Comparison of ENCODE assay signal across 10 mouse cellular contexts in the genomic region with DNA sequence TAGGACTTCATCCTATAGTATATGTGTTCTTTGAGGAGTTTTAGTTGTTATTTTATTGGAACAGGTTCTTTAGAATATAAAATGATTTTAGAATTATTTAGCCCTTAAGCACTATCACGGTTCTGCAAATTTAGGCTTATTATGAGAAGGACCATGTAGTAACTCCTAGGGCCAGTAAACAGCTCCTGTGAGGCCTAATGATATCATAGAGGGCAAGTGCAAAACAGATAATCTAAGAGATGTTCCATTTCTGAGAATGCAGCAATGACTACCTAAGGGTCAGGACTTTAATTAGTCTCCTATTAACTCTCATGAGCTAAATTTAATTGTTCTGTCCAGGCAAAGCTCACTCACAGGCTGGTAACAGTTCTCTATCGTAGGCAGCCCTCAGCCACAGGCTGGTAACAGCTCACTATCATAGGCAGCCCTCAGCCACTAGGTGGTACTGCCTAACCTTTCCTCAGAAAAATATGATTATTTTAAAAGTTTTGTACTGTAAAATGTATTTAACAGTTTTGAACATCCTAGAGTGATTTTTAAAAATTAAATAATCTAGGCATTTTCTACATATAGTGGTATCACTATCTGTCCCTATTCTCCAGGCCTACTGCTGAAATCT.
DNase-seq lines count a peak whose midpoint lies in the region; ATAC-seq and TF ChIP-seq lines count a peak whose summit lies in the region.
"Had no signal": no experiment of that assay in that cellular context is flagged by ENCODE, and none has a peak within 500 bp of the region (broad histone marks: within the 10 kb centered on the region; RNA-seq: fewer than 3 reads in every experiment).

No protein-coding gene starts in this region.

- dilution Hi-C loops in CH12.LX (cut with MboI; ENCODE audit: extremely low pct_ligation_motif_present, extremely low pct_unique_long_range_greater_than_20kb, low sequenced_read_pairs), result no loop called here

- TF ChIP-seq RAD21 in CH12.LX (IDR thresholded peaks at IDR 0.05; ENCODE audit: low read depth, low read length), result peak; percentile 62

- H3K27me3 ChIP-seq in kidney, postnatal 0 days (ENCODE audit: insufficient read depth, low read length), result no peaks in the 10 kb centered on the region
- H3K27me3 ChIP-seq in CH12.LX (replicated peaks), result no peaks in the 10 kb centered on the region
- no peaks in the 10 kb centered on the region for H3K27me3 ChIP-seq in limb, embryonic 12.5 days
- H3K27me3 ChIP-seq: lung, embryonic 15.5 days had no signal

- H3K9ac ChIP-seq in kidney, postnatal 0 days (ENCODE audit: low read depth, low read length), result no peak overlapping the region
- H3K9ac ChIP-seq in CH12.LX (ENCODE audit: insufficient read depth, low read depth), result no peak overlapping the region
- H3K9ac ChIP-seq in limb, embryonic 12.5 days (replicated peaks), result no peak overlapping the region
- H3K9ac ChIP-seq: lung, embryonic 15.5 days had no signal

- TF ChIP-seq EP300 in CH12.LX (IDR thresholded peaks at IDR 0.05; ENCODE audit: low read length), result no peak

- H3K4me1 ChIP-seq in kidney, postnatal 0 days (replicated peaks; ENCODE audit: insufficient read depth, low read length), result no peaks in the 10 kb centered on the region
- H3K4me1 ChIP-seq in CH12.LX (ENCODE audit: control insufficient read depth in 1 of 2, insufficient read depth in 2 of 2), result no peaks in the 10 kb centered on the region
- H3K4me1 ChIP-seq in limb, embryonic 12.5 days (replicated peaks), result peaks cover 3% of the 10 kb centered on the region
- H3K4me1 ChIP-seq: lung, embryonic 15.5 days had no signal

- peak; percentile 53 for DNase-seq in kidney, postnatal 0 days (ENCODE audit: low spot score)
- DNase-seq in kidney, adult 8-10 months, result no peak
- DNase-seq in CH12.LX (ENCODE audit: extremely low read depth) (no peak), liver (no peak)
- peak; percentile 42 for DNase-seq in brain, adult 2 months (ENCODE audit: low read depth, low spot score)
- no peak for DNase-seq in urinary bladder, adult 2 months (ENCODE audit: low spot score)
- no peak for DNase-seq in thymus, postnatal 14 days
- DNase-seq: spleen, adult 18-20 months had no signal

- no peak overlapping the region for H3K4me2 ChIP-seq in kidney, postnatal 0 days (ENCODE audit: low read length)
- H3K4me2 ChIP-seq in CH12.LX (ENCODE audit: insufficient read depth, low read depth, poor library complexity, severe bottlenecking), result no peak overlapping the region
- no peak overlapping the region for H3K4me2 ChIP-seq in limb, embryonic 12.5 days
- H3K4me2 ChIP-seq: lung, embryonic 15.5 days had no signal

- in situ Hi-C loops in CH12.LX (cut with MboI; ENCODE audit: low pct_ligation_motif_present, low pct_unique_long_range_greater_than_20kb, low sequenced_read_pairs), result loop anchor here (25.0 kb wide), 1 partner anchor 1073 kb away; no protein-coding TSS in a partner anchor

- H3K79me2 ChIP-seq in CH12.LX (replicated peaks; ENCODE audit: control insufficient read depth, extremely low read depth, insufficient read depth, poor library complexity, severe bottlenecking), result no peaks in the 10 kb centered on the region

- peak; percentile 67 for TF ChIP-seq CTCF in kidney, postnatal 0 days (IDR thresholded peaks at IDR 0.05; ENCODE audit: low read depth)
- TF ChIP-seq CTCF in CH12.LX (conservative IDR thresholded peaks at IDR 0.05 in 1 of 2, IDR thresholded peaks at IDR 0.05 in 1 of 2; ENCODE audit: low read depth in 2 of 2, low read length in 2 of 2), result peak in 1 of 2 experiments; percentile 58; a peak in 2 of 4 replicates

- no peak overlapping the region for H3K27ac ChIP-seq in kidney, postnatal 0 days
- no peak overlapping the region for H3K27ac ChIP-seq in CH12.LX (ENCODE audit: insufficient read depth, low read depth)
- no peak overlapping the region for H3K27ac ChIP-seq in limb, embryonic 12.5 days
- H3K27ac ChIP-seq: lung, embryonic 15.5 days had no signal

- 64% methylated on average over 2 of the region's 2 CpGs for WGBS in kidney, postnatal 0 days
- 36% methylated on average over 2 of the region's 2 CpGs for WGBS in limb, embryonic 12.5 days

- no peak; the same call in 1 of the 2 replicates for ATAC-seq in kidney, postnatal 0 days (replicated peaks; ENCODE audit: low FRiP score, low read depth)
- peak; percentile 81; the same call in 1 of the 2 replicates for ATAC-seq in limb, embryonic 12.5 days (ENCODE audit: insufficient number of reproducible peaks, insufficient read depth, low FRiP score, low TSS enrichment, low read depth)

- H3K9me3 ChIP-seq in kidney, postnatal 0 days (replicated peaks; ENCODE audit: low read length), result no peaks in the 10 kb centered on the region
- peaks cover 25% of the 10 kb centered on the region for H3K9me3 ChIP-seq in CH12.LX (replicated peaks; ENCODE audit: low read length)
- no peaks in the 10 kb centered on the region for H3K9me3 ChIP-seq in limb, embryonic 12.5 days
- H3K9me3 ChIP-seq: lung, embryonic 15.5 days had no signal

- no peaks in the 10 kb centered on the region for H3K36me3 ChIP-seq in kidney, postnatal 0 days (ENCODE audit: insufficient read depth, low read length)
- H3K36me3 ChIP-seq in CH12.LX (replicated peaks in 1 of 2; ENCODE audit: control insufficient read depth in 1 of 2, insufficient read depth in 1 of 2, low read length in 1 of 2), result no peaks in the 10 kb centered on the region
- H3K36me3 ChIP-seq in limb, embryonic 12.5 days, result no peaks in the 10 kb centered on the region
- H3K36me3 ChIP-seq: lung, embryonic 15.5 days had no signal

- TF ChIP-seq POLR2A in CH12.LX (IDR thresholded peaks at IDR 0.05; ENCODE audit: low read depth, low read length), result no peak

- no peak overlapping the region for H3K4me3 ChIP-seq in kidney, postnatal 0 days (replicated peaks; ENCODE audit: low read depth, low read length)
- no peak overlapping the region for H3K4me3 ChIP-seq in CH12.LX (replicated peaks in 1 of 3; ENCODE audit: low read depth in 2 of 3, low read length in 2 of 3, poor library complexity in 1 of 3)
- H3K4me3 ChIP-seq in limb, embryonic 12.5 days (replicated peaks), result no peak overlapping the region
- H3K4me3 ChIP-seq: lung, embryonic 15.5 days had no signal

TF ChIP-seq in CH12.LX, 34 proteins besides CTCF, POLR2A, EP300 and RAD21:
- TF ChIP-seq GABPA (IDR thresholded peaks at IDR 0.05; ENCODE audit: insufficient replicate concordance, low read depth, low read length) (no peak), SMC3 (IDR thresholded peaks at IDR 0.05; ENCODE audit: low read depth, low read length) (peak; percentile 54), TCF12 (IDR thresholded peaks at IDR 0.05; ENCODE audit: low read depth, low read length) (no peak)

Comparison
In these comparisons a context has a peak if more than half of its experiments do, and no peak if none do; other contexts are left out.
1. DNase-seq: peak in kidney, postnatal 0 days (single experiment) and brain, adult 2 months (single experiment); none in kidney, adult 8-10 months (0 of 2), CH12.LX (single experiment), urinary bladder, adult 2 months (single experiment), thymus, postnatal 14 days (single experiment) and liver (single experiment).